Mouse (Mus musculus) liver, embryonic 14.5 days (tissue): ENCODE measurements around the gene Arfip1.

Source experiments
- CTCF ChIP-seq: IDR thresholded peaks from 2 replicates; pipeline ENCODE4 v1.5.1; 2016; ENCODE audit warnings: antibody characterized with exemption, low read depth, control low read depth
- EP300 ChIP-seq: IDR thresholded peaks from 2 replicates; pipeline ENCODE4 v1.6.1; 2016; ENCODE audit warnings: antibody characterized with exemption, low read depth

DNA sequence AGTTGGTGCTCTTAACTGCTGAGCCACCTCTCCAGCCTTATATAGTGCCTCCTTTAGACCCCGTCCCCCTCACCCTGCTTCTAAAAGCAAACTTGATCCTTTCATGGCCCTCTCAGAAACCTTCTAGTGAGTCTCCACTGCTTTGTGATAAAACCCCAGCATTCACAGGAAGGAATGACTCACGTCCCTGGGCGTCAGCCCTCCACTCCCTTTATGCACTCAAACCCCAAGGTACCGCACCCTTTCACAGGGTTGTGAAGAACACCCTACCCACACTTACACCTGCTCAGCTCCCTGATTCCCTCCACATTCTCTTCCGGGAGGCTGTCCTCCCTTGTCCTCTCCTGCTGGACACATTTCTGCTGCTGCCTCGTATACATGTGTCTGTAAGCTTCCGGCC is 36.6 kb upstream of the Arfip1 start:
- TF ChIP-seq EP300: no peak
- no peak for TF ChIP-seq CTCF
